In genomic region chr5:134672611-134673010, GRCm38 (mm10) we compare ENCODE assay signal across 21 mouse cellular contexts. TPM values are rescaled to one million over a fixed set of nuclear protein-coding genes. Genes with fewer than 3 reads are reported as not detected.
DNase-seq lines count a peak whose midpoint lies in the region; ATAC-seq and TF ChIP-seq lines count a peak whose summit lies in the region.
"Had no signal": no experiment of that assay in that cellular context is flagged by ENCODE, and none has a peak within 500 bp of the region (broad histone marks: within the 10 kb centered on the region; RNA-seq: fewer than 3 reads in every experiment).

No protein-coding gene starts in this region.

- 92% methylated on average over 6 of the region's 6 CpGs for WGBS in hindbrain, embryonic 10.5 days
- WGBS in hindbrain, embryonic 16.5 days, result 94% methylated on average over 6 of the region's 6 CpGs
- 90% methylated on average over 6 of the region's 6 CpGs for WGBS in midbrain, embryonic 13.5 days
- 91% methylated on average over 6 of the region's 6 CpGs for WGBS in midbrain, embryonic 16.5 days

- peaks cover 53% of the 10 kb centered on the region for H3K36me3 ChIP-seq in hindbrain, embryonic 10.5 days
- H3K36me3 ChIP-seq in hindbrain, embryonic 16.5 days (ENCODE audit: control insufficient read depth, insufficient read depth, low read length), result peaks cover 14% of the 10 kb centered on the region; the same call in 1 of the 2 replicates
- peaks cover 49% of the 10 kb centered on the region for H3K36me3 ChIP-seq in midbrain, embryonic 13.5 days
- H3K36me3 ChIP-seq in midbrain, embryonic 16.5 days (ENCODE audit: control insufficient read depth, insufficient read depth, low read length), result peaks cover 26% of the 10 kb centered on the region
- peaks cover 9% of the 10 kb centered on the region; the same call in 1 of the 2 replicates for H3K36me3 ChIP-seq in ES-E14 (ENCODE audit: control insufficient read depth, insufficient read depth, low read length, poor library complexity, severe bottlenecking)

- no peak for ATAC-seq in hindbrain, embryonic 16.5 days
- ATAC-seq in midbrain, embryonic 13.5 days, result no peak
- ATAC-seq in midbrain, embryonic 16.5 days, result no peak
- ATAC-seq: forebrain, embryonic 14.5 days; inflammation-experienced regulatory T-cells, adult 6 months; intestine, postnatal 0 days had no signal

- H3K9me3 ChIP-seq in hindbrain, embryonic 10.5 days, result no peaks in the 10 kb centered on the region
- H3K9me3 ChIP-seq in hindbrain, embryonic 16.5 days (ENCODE audit: control insufficient read depth, low read length), result no peaks in the 10 kb centered on the region
- H3K9me3 ChIP-seq in midbrain, embryonic 13.5 days, result no peaks in the 10 kb centered on the region
- no peaks in the 10 kb centered on the region for H3K9me3 ChIP-seq in midbrain, embryonic 16.5 days (replicated peaks; ENCODE audit: control insufficient read depth, low read length, poor library complexity, severe bottlenecking)
- no peaks in the 10 kb centered on the region for H3K9me3 ChIP-seq in ES-E14 (ENCODE audit: control insufficient read depth, insufficient read depth, low read depth, low read length)
- H3K9me3 ChIP-seq: embryonic facial prominence, embryonic 13.5 days; heart, embryonic 15.5 days had no signal

- H3K4me2 ChIP-seq in hindbrain, embryonic 16.5 days (ENCODE audit: low read length), result no peak overlapping the region
- H3K4me2 ChIP-seq in midbrain, embryonic 13.5 days (replicated peaks), result no peak overlapping the region
- H3K4me2 ChIP-seq in midbrain, embryonic 16.5 days (ENCODE audit: low read length), result no peak overlapping the region
- H3K4me2 ChIP-seq: embryonic facial prominence, embryonic 13.5 days; heart, embryonic 11.5 days; heart, embryonic 15.5 days had no signal

- no peak overlapping the region for H3K9ac ChIP-seq in hindbrain, embryonic 16.5 days (ENCODE audit: low read depth, low read length)
- H3K9ac ChIP-seq in midbrain, embryonic 13.5 days (replicated peaks), result no peak overlapping the region
- H3K9ac ChIP-seq in midbrain, embryonic 16.5 days (ENCODE audit: low read depth, low read length), result no peak overlapping the region
- H3K9ac ChIP-seq in ES-E14 (ENCODE audit: insufficient read depth, low read depth, low read length, poor library complexity, severe bottlenecking), result no peak overlapping the region
- H3K9ac ChIP-seq: embryonic facial prominence, embryonic 13.5 days; heart, embryonic 15.5 days had no signal

- peak overlapping the region; percentile 79; the same call in 1 of the 2 replicates for H3K27ac ChIP-seq in hindbrain, embryonic 10.5 days
- no peak overlapping the region for H3K27ac ChIP-seq in hindbrain, embryonic 16.5 days (ENCODE audit: low read depth, low read length)
- peak overlapping the region; percentile 74 for H3K27ac ChIP-seq in midbrain, embryonic 13.5 days
- H3K27ac ChIP-seq in midbrain, embryonic 16.5 days (ENCODE audit: low read length), result no peak overlapping the region
- H3K27ac ChIP-seq in ES-E14 (ENCODE audit: insufficient read depth, low read depth, low read length, poor library complexity, severe bottlenecking), result no peak overlapping the region
- H3K27ac ChIP-seq: embryonic facial prominence, embryonic 13.5 days; heart, embryonic 15.5 days had no signal

- in situ Hi-C loops in ES-E14 (cut with MboI; ENCODE audit: low sequenced_read_pairs in 2 of 2, unreplicated experiment in 2 of 2), result no loop called here

- DNase-seq in hindbrain, embryonic 10.5 days (ENCODE audit: low spot score), result no peak
- no peak for DNase-seq in ES-E14 (ENCODE audit: low read depth, low spot score)
- no peak for DNase-seq in layer of hippocampus, postnatal 36 days
- DNase-seq in embryo, embryonic 9.5 days (ENCODE audit: extremely low spot score), result no peak
- DNase-seq: adrenal gland, postnatal 10 days; cerebellum, adult 11-12 months; cerebellum, adult 9-10 months; cerebellum, postnatal 25 days; gastrocnemius, postnatal 36 days; heart, adult 18-20 months; heart, postnatal 14 days had no signal

- H3K27me3 ChIP-seq in hindbrain, embryonic 10.5 days (ENCODE audit: insufficient read depth, poor library complexity, severe bottlenecking), result no peaks in the 10 kb centered on the region
- no peaks in the 10 kb centered on the region for H3K27me3 ChIP-seq in hindbrain, embryonic 16.5 days (replicated peaks; ENCODE audit: control insufficient read depth, insufficient read depth, low read length)
- H3K27me3 ChIP-seq in midbrain, embryonic 13.5 days, result no peaks in the 10 kb centered on the region
- no peaks in the 10 kb centered on the region for H3K27me3 ChIP-seq in midbrain, embryonic 16.5 days (ENCODE audit: control insufficient read depth, insufficient read depth, low read depth, low read length)
- H3K27me3 ChIP-seq: CH12.LX; embryonic facial prominence, embryonic 13.5 days; heart, embryonic 15.5 days had no signal

- H3K4me1 ChIP-seq in hindbrain, embryonic 10.5 days (replicated peaks), result peaks cover 54% of the 10 kb centered on the region
- peaks cover 18% of the 10 kb centered on the region for H3K4me1 ChIP-seq in hindbrain, embryonic 16.5 days (ENCODE audit: control insufficient read depth, insufficient read depth, low read depth, low read length)
- H3K4me1 ChIP-seq in midbrain, embryonic 13.5 days (replicated peaks), result peaks cover 47% of the 10 kb centered on the region
- peaks cover 17% of the 10 kb centered on the region for H3K4me1 ChIP-seq in midbrain, embryonic 16.5 days (ENCODE audit: control insufficient read depth, insufficient read depth, low read length)
- H3K4me1 ChIP-seq in ES-E14 (ENCODE audit: control insufficient read depth in 2 of 2, insufficient read depth in 2 of 2, low read length in 2 of 2, poor library complexity in 1 of 2), result peaks cover 0 to 20% of the 10 kb centered on the region in 2 experiments; a peak in 2 of 4 replicates

- H3K4me3 ChIP-seq in hindbrain, embryonic 10.5 days, result no peak overlapping the region
- no peak overlapping the region for H3K4me3 ChIP-seq in hindbrain, embryonic 16.5 days (ENCODE audit: low read length)
- no peak overlapping the region for H3K4me3 ChIP-seq in midbrain, embryonic 13.5 days (replicated peaks)
- no peak overlapping the region for H3K4me3 ChIP-seq in midbrain, embryonic 16.5 days (ENCODE audit: low read depth, low read length)
- peak overlapping the region; percentile 19 to 38; a peak in 1 of 4 replicates for H3K4me3 ChIP-seq in ES-E14 (ENCODE audit: insufficient read depth in 1 of 2, low read depth in 1 of 2, low read length in 2 of 2, poor library complexity in 1 of 2, severe bottlenecking in 1 of 2)
- H3K4me3 ChIP-seq: embryonic facial prominence, embryonic 13.5 days; heart, embryonic 15.5 days had no signal

TF ChIP-seq in ES-E14, 5 proteins besides CTCF, POLR2A, EP300 and RAD21:
- TF ChIP-seq ZC3H11A (IDR thresholded peaks at IDR 0.05; ENCODE audit: borderline replicate concordance, low read depth, low read length), result no peak

RNA-seq across cellular contexts. Expression of gene Limk1, which starts 15.8 kb away (rescaled TPM):
- polyA plus RNA-seq in hindbrain, embryonic 10.5 days (2016; fragmentation: Nextera tagmentation; extraction: Ambion mirVana), result 8.6 and 16.3 TPM in 2 replicates
- polyA plus RNA-seq in hindbrain, embryonic 16.5 days (2015; fragmentation: Nextera tagmentation; extraction: Ambion mirVana), result 22.0 and 22.1 TPM in 2 replicates
- polyA plus RNA-seq in midbrain, embryonic 13.5 days (2015; fragmentation: Nextera tagmentation; extraction: Ambion mirVana), result 17.5 and 20.8 TPM in 2 replicates
- 17.8 and 20.1 TPM in 2 replicates for polyA plus RNA-seq in midbrain, embryonic 16.5 days (2015; fragmentation: Nextera tagmentation; extraction: Ambion mirVana)
- 14.0 and 15.9 TPM in 2 replicates for total RNA-seq in ES-E14 (2012; rRNA removed)
- total RNA-seq in layer of hippocampus, postnatal 36 days (2021), result 10 to 100 TPM; 39.1 to 40.1 TPM

RNA-seq across cellular contexts. Expression of gene Eif4h, which starts 33.3 kb away (rescaled TPM):
- 502 and 539 TPM in 2 replicates for polyA plus RNA-seq in hindbrain, embryonic 10.5 days (2016; fragmentation: Nextera tagmentation; extraction: Ambion mirVana)
- 332 and 340 TPM in 2 replicates for polyA plus RNA-seq in hindbrain, embryonic 16.5 days (2015; fragmentation: Nextera tagmentation; extraction: Ambion mirVana)
- 352 and 382 TPM in 2 replicates for polyA plus RNA-seq in midbrain, embryonic 13.5 days (2015; fragmentation: Nextera tagmentation; extraction: Ambion mirVana)
- polyA plus RNA-seq in midbrain, embryonic 16.5 days (2015; fragmentation: Nextera tagmentation; extraction: Ambion mirVana), result 321 and 329 TPM in 2 replicates
- total RNA-seq in ES-E14 (2012; rRNA removed), result 263 and 322 TPM in 2 replicates
- total RNA-seq in layer of hippocampus, postnatal 36 days (2021), result 100 to 1,000 TPM; 304 to 317 TPM

RNA-seq across cellular contexts. Expression of gene Lat2, which starts 57.8 kb away (rescaled TPM):
- 4.3 and 4.7 TPM in 2 replicates for polyA plus RNA-seq in hindbrain, embryonic 10.5 days (2016; fragmentation: Nextera tagmentation; extraction: Ambion mirVana)
- polyA plus RNA-seq in hindbrain, embryonic 16.5 days (2015; fragmentation: Nextera tagmentation; extraction: Ambion mirVana), result 2.1 and 2.6 TPM in 2 replicates
- 4.1 and 5.5 TPM in 2 replicates for polyA plus RNA-seq in midbrain, embryonic 13.5 days (2015; fragmentation: Nextera tagmentation; extraction: Ambion mirVana)
- polyA plus RNA-seq in midbrain, embryonic 16.5 days (2015; fragmentation: Nextera tagmentation; extraction: Ambion mirVana), result 2.4 and 2.7 TPM in 2 replicates
- 3.6 and 4.3 TPM in 2 replicates for total RNA-seq in ES-E14 (2012; rRNA removed)
- 1 to 10 TPM; 3.4 to 3.7 TPM for total RNA-seq in layer of hippocampus, postnatal 36 days (2021)

Comparison
In these comparisons a context has a peak if more than half of its experiments do, and no peak if none do; other contexts are left out.
1. H3K27ac ChIP-seq: peak in hindbrain, embryonic 10.5 days (single experiment) and midbrain, embryonic 13.5 days (single experiment); none in hindbrain, embryonic 16.5 days (single experiment), midbrain, embryonic 16.5 days (single experiment) and ES-E14 (single experiment).
2. H3K4me3 ChIP-seq: peak in ES-E14 (2 of 2); none in hindbrain, embryonic 10.5 days (single experiment), hindbrain, embryonic 16.5 days (single experiment), midbrain, embryonic 13.5 days (single experiment) and midbrain, embryonic 16.5 days (single experiment).